Mouse (Mus musculus) hindbrain, embryonic 16.5 days (tissue): ENCODE measurements around the gene 1110051M20Rik. TPM values are rescaled to one million over a fixed set of nuclear protein-coding genes. Genes with fewer than 3 reads are reported as not detected.

Experiments
- ATAC-seq: fragments of 200-750 bp; cut with Nextera tagmentation; 2 replicates; pipeline ENCODE4 v1.8.0; 2017; ENCODE audit warnings: moderate TSS enrichment, moderate library complexity
- H3K27ac ChIP-seq: fragments of 300-500 bp; sonication (generic); 2 replicates; pipeline ENCODE4 v1.5.1; 2014; ENCODE audit warnings: low read depth, mild to moderate bottlenecking, control low read depth, low read length, moderate library complexity
- H3K27me3 ChIP-seq: fragments of 300-500 bp; sonication (generic); replicated peaks from 2 replicates; pipeline ENCODE4 v1.6.1; 2014; ENCODE audit warnings: low read length; ENCODE audit not compliant: control insufficient read depth, insufficient read depth
- H3K36me3 ChIP-seq: fragments of 300-500 bp; sonication (generic); 2 replicates; pipeline ENCODE4 v1.6.1; 2014; ENCODE audit warnings: mild to moderate bottlenecking, low read length, moderate library complexity, mixed read lengths; ENCODE audit not compliant: control insufficient read depth, insufficient read depth
- H3K4me1 ChIP-seq: fragments of 300-500 bp; sonication (generic); 2 replicates; pipeline ENCODE4 v1.6.1; 2014; ENCODE audit warnings: low read depth, low read length; ENCODE audit not compliant: control insufficient read depth, insufficient read depth
- H3K4me2 ChIP-seq: fragments of 300-500 bp; sonication (generic); 2 replicates; pipeline ENCODE4 v1.6.1; 2014; ENCODE audit warnings: mild to moderate bottlenecking, low read length, control low read depth, moderate library complexity
- H3K4me3 ChIP-seq: fragments of 300-500 bp; sonication (generic); 2 replicates; pipeline ENCODE4 v1.5.1; 2014; ENCODE audit warnings: mild to moderate bottlenecking, low read length, control low read depth, moderate library complexity
- H3K9ac ChIP-seq: fragments of 300-500 bp; sonication (generic); 2 replicates; pipeline ENCODE4 v1.6.1; 2014; ENCODE audit warnings: low read depth, mild to moderate bottlenecking, control low read depth, low read length, moderate library complexity
- H3K9me3 ChIP-seq: fragments of 300-500 bp; sonication (generic); 2 replicates; pipeline ENCODE4 v1.6.1; 2014; ENCODE audit warnings: mild to moderate bottlenecking, low read length, moderate library complexity; ENCODE audit not compliant: control insufficient read depth
- WGBS: fragments of 180-500 bp; shearing (Covaris S2); extraction: QIAGEN DNeasy Blood & Tissue Kit; methylation state at CpG from one replicate; pipeline ENCODE4 v1.1.7; 2014; 5-methylcytosine and 5-hydroxymethylcytosine counted together
- polyA plus RNA-seq: library from polyadenylated mRNA; unstranded; fragments of >200 nt; fragmentation: Nextera tagmentation; extraction: Ambion mirVana; gene quantifications from 2 replicates; pipeline ENCODE4 v1.2.1, GENCODE M21; 2015

The 1110051M20Rik gene
- polyA plus RNA-seq, 1 experiment from 2014 or later, result 163 TPM

GRCm38 (mm10) chr2:91259493-91259892 is 185.0 kb downstream of the 1110051M20Rik start:
- no peaks in the 10 kb centered on the region for H3K36me3 ChIP-seq
- peaks cover 3% of the 10 kb centered on the region; the same call in 1 of the 2 replicates for H3K27me3 ChIP-seq
- WGBS, result 90% methylated on average over 1 of the region's 1 CpGs
- H3K4me1 ChIP-seq, result peaks cover 25% of the 10 kb centered on the region
- H3K9ac ChIP-seq, result no peak overlapping the region
- no peak overlapping the region for H3K4me3 ChIP-seq
- ATAC-seq, result no peak
- no peak overlapping the region for H3K27ac ChIP-seq
- H3K9me3 ChIP-seq, result no peaks in the 10 kb centered on the region
- no peak overlapping the region for H3K4me2 ChIP-seq

DNA sequence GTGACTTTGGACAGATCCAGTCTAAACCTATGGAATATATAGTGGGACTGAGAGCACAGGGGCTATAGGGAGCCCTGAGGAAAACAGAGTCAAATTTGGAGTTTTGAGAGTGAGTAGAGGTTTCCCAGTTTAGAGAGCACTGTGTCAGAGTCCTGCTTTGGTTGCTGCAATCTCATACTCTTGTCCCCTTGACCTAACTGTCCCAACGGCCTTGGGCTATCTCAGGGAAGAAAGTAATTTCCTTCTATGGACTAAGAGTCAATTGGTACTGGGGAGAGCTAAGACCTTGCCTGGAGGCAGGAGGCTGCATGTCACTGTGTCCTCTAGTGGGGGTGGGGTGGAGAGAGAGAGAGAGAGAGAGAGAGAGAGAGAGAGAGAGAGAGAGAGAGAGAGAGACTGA is 185.7 kb downstream of the 1110051M20Rik start:
- Histone ChIP-seq H3K4me3 (no peak overlapping the region), H3K36me3 (no peaks in the 10 kb centered on the region), H3K9ac (no peak overlapping the region), H3K4me1 (peaks cover 20% of the 10 kb centered on the region), H3K9me3 (no peaks in the 10 kb centered on the region), H3K27me3 (peaks cover 4% of the 10 kb centered on the region; the same call in 1 of the 2 replicates), H3K27ac (no peak overlapping the region), H3K4me2 (0 out of 2 replicates have a peak overlapping the region, but pooled peaks have one; percentile 2)
- ATAC-seq, result no peak
- WGBS, result 55% methylated on average over 1 of the region's 1 CpGs

DNA sequence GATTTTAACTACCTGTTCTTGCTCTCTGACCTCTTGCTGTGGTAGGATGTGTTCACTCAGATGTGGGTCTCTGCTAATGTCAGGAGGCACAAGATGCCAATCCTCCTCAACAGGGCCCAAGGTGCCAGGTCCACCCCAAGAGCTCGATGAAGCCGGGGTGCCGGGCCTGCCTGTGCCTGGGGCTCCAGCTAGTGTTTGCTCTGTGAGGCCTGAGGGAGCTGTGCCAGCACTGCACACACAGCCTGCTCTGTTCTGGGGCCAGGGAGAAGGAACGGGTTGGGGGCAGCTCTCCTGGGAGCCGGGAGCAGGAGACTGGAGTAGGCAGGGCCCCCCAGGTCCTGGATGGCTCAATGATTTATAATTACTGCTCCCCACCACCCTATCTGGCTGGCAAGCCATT is 186.4 kb downstream of the 1110051M20Rik start:
- peaks cover 20% of the 10 kb centered on the region for H3K4me1 ChIP-seq
- no peaks in the 10 kb centered on the region for H3K36me3 ChIP-seq
- H3K27me3 ChIP-seq, result peaks cover 4% of the 10 kb centered on the region; the same call in 1 of the 2 replicates
- ATAC-seq, result peak; percentile 62
- H3K27ac ChIP-seq, result peak overlapping the region; percentile 59
- H3K4me2 ChIP-seq, result peak overlapping the region; percentile 98
- no peaks in the 10 kb centered on the region for H3K9me3 ChIP-seq
- H3K9ac ChIP-seq, result peak overlapping the region; percentile 68
- H3K4me3 ChIP-seq, result peak overlapping the region; percentile 56
- 59% methylated on average over 5 of the region's 5 CpGs for WGBS

DNA sequence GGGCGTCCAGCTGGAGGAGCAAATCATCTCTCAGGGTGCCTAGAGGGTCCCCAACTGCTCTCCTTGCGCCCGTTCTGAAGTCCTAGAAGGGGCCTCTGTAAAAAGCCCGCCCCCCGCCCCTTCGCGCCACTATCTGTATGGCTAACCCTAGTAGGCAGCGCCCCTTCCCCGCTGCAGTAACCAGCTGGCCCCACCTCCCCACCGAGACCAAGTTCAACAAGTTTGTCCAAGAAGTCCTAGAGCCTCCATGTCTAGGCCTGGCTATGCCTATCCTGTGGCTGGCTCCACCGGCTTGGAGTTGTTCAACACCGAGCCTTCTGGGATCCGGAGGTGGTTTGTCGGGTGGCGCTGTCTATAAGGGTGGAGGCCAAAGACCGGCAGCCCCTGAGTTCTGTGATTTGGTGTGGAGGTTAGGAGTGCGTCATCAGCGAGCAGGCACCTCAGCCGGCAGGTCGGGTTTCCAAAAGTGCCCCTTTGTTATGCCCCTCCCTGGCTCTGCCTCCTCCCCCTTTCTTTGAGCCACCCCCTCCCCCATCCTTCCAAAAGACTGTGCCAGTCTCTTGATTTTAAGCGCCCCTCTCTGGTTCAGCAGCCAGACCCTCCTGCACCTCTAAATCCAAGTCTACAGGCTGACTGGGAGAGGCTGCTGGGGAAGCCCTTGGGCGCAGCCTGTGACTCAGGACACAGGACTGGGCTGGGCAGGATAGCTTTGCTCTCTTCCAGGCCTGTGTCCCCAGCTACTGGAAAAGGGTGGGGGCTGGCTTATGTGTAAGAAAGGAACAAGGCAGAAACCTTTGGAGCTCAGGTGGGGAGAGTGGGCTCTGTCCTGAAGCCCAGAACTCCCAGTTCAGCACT is 187.2 kb downstream of the 1110051M20Rik start:
- Histone ChIP-seq H3K4me3 (peak overlapping the region; percentile 56), H3K27ac (peak overlapping the region; percentile 31), H3K9ac (peak overlapping the region; percentile 68), H3K9me3 (no peaks in the 10 kb centered on the region), H3K4me1 (peaks cover 20% of the 10 kb centered on the region), H3K27me3 (peaks cover 4% of the 10 kb centered on the region; the same call in 1 of the 2 replicates), H3K36me3 (no peaks in the 10 kb centered on the region), H3K4me2 (peak overlapping the region; percentile 98)
- ATAC-seq, result peak; percentile 65
- WGBS, result under 1% methylated on average over 19 of the region's 22 CpGs

- WGBS, result under 1% methylated on average over 52 of the region's 52 CpGs
- Histone ChIP-seq H3K4me3 (peak overlapping the region; percentile 56), H3K36me3 (no peaks in the 10 kb centered on the region), H3K4me1 (peaks cover 20% of the 10 kb centered on the region), H3K9me3 (no peaks in the 10 kb centered on the region), H3K27ac (peak overlapping the region; percentile 31), H3K27me3 (peaks cover 4% of the 10 kb centered on the region; the same call in 1 of the 2 replicates), H3K4me2 (peak overlapping the region; percentile 98), H3K9ac (peak overlapping the region; percentile 68)
- ATAC-seq, result peak; percentile 49
Observed at GRCm38 (mm10) chr2:91256256-91257125, 188.0 kb downstream of the 1110051M20Rik start.

DNA sequence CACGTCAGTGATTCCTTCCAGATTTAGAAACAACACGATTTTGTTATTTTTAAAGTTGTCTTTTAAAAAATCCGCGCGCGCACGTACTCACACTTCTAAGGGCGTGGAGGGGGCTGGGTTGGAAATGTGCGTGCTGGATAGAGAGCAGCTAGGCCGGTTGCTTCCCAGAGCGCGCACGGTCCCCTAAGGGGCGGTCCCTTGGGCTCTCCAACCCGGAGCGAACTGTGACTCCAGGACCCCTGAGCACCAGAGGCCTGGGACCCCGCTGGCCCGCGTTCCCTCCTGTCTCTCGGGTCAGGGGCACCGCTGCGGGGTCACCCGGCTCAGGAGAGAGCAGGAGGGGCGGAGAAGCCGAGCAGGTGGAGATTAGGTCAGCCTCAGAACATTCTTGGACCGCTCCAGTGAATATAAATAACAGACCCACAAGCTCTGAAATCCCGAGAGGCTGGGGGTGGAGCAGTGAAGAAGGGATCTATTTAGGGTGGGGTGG is 188.8 kb downstream of the 1110051M20Rik start, which contains the start of gene Pacsin3:
Pacsin3 (plus strand) TSS at position 294 of the 490 bp plus-strand sequence.
- Histone ChIP-seq H3K36me3 (no peaks in the 10 kb centered on the region), H3K9ac (peak within 1 kb of the TSS; percentile 68), H3K27ac (peak within 1 kb of the TSS; percentile 31), H3K4me1 (peaks cover 20% of the 10 kb centered on the region), H3K4me3 (peak within 1 kb of the TSS; percentile 56), H3K27me3 (peaks cover 4% of the 10 kb centered on the region; the same call in 1 of the 2 replicates), H3K4me2 (peak within 1 kb of the TSS; percentile 98), H3K9me3 (no peaks in the 10 kb centered on the region)
- WGBS, result 1% methylated on average over 27 of the region's 27 CpGs
- 0 out of 2 replicates have a peak, but pooled peaks have one; percentile 11 for ATAC-seq

DNA sequence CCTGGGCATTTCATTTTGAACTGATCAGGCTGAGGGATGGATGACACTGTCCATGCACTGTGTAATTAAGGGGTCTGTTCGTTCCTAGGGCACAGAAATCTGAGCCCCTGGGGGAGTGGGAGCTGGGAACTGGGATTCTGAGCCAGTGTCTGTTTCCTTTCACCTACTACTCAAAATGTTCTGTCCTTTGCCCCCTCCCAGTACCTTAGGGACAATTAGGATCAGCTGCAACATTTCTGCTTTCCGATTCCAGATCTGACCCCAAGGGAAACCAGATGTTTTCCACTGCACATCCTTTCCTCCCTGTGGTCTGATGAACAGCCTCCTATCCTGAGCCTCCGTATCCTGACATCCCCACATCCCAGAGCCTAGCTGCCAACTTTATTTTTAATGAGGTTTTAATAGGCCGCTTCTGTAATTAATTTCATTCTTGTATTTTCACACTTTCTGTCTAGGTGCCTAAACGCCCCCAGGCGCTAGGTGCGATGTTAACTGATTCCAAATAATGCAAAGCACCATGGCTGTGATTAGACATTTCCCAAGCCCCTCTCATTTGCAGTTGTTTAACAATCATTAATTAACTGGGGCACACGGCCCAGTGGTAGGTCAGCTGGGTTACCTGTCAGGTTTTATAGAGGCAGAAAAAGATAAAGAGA is 189.7 kb downstream of the 1110051M20Rik start:
- H3K9ac ChIP-seq, result no peak overlapping the region
- no peaks in the 10 kb centered on the region for H3K9me3 ChIP-seq
- 24% methylated on average over 8 of the region's 8 CpGs for WGBS
- no peak overlapping the region for H3K4me3 ChIP-seq
- H3K27ac ChIP-seq, result no peak overlapping the region
- no peak for ATAC-seq
- H3K27me3 ChIP-seq, result peaks cover 4% of the 10 kb centered on the region; the same call in 1 of the 2 replicates
- no peaks in the 10 kb centered on the region for H3K36me3 ChIP-seq
- no peak overlapping the region; the same call in 1 of the 2 replicates for H3K4me2 ChIP-seq
- H3K4me1 ChIP-seq, result peaks cover 20% of the 10 kb centered on the region

DNA sequence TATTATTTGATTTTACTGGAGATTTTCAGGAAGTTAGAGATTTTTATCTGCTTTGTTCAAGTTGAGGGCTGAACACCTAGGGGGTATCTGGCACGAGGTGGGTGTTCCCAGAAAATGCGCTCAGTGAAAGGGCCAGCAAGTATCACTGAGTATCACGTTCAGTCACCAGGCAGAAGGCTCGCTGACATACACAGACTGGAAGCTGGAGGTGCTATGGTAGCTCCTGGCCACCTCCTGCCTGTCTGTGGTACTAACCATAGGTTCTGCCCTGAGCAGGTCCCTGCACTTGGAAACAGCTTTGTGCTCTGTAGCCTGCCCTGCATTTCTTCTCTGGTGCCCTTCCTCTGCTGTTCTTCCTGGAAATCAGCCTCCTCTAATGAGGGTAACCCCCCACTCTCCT is 192.0 kb downstream of the 1110051M20Rik start:
- H3K27ac ChIP-seq, result no peak overlapping the region
- H3K4me1 ChIP-seq, result peaks cover 20% of the 10 kb centered on the region
- H3K4me3 ChIP-seq, result no peak overlapping the region
- peaks cover 4% of the 10 kb centered on the region; the same call in 1 of the 2 replicates for H3K27me3 ChIP-seq
- no peak overlapping the region for H3K9ac ChIP-seq
- no peaks in the 10 kb centered on the region for H3K9me3 ChIP-seq
- H3K4me2 ChIP-seq, result no peak overlapping the region
- WGBS, result 52% methylated on average over 4 of the region's 4 CpGs
- no peaks in the 10 kb centered on the region for H3K36me3 ChIP-seq
- no peak for ATAC-seq
